Mouse (Mus musculus) stomach, postnatal 0 days (tissue): ENCODE measurements at regions not wholly inside any gene's neighbourhood (a gene's known extent, or its start where the extent isn't known, plus 50 kb on each side); places are given as distances from the start of the nearest gene placed in this dataset.

Experiments used
- CTCF ChIP-seq: IDR thresholded peaks from 2 replicates; pipeline ENCODE4 v1.5.1; 2016; ENCODE audit warnings: antibody characterized with exemption, low read depth, mild to moderate bottlenecking, moderate library complexity
- EP300 ChIP-seq: optimal IDR thresholded peaks from 2 replicates; pipeline ENCODE3; 2016; ENCODE audit warnings: antibody characterized with exemption

DNA sequence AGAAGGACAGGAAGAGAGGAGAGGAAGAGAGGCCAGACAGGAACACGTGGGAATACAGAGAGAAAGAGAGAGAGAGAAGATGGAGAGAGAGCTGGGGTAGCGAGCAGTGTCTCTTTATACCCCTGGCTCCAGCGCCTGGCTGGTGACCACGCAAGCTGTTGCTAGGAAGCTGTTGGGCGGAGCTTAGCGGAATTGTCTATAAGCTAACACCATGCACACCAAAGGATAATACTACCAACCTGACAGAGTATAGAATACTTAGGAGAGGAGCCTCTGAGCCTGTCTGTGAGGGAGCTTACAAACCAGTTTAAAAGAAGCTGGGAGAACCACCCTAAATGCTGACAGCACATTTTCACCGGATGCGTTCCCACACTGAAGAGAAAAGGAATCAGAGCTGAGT is 100.2 kb upstream of the Kctd3 start:
- TF ChIP-seq EP300 (no peak), CTCF (no peak)
